Mouse (Mus musculus) erythroblast, embryonic 14.5 days (primary cell): ENCODE results near the gene Klhl42. TPM values are rescaled to one million over a fixed set of nuclear protein-coding genes. Genes with fewer than 3 reads are reported as not detected.

Experiments used
- H3K27me3 ChIP-seq: 2 replicates; pipeline ENCODE4 v1.6.1; 2012; ENCODE audit warnings: inconsistent platforms; ENCODE audit not compliant: control insufficient read depth
- H3K36me3 ChIP-seq: 2 replicates; pipeline ENCODE4 v1.6.1; 2012; ENCODE audit warnings: mild to moderate bottlenecking, inconsistent platforms; ENCODE audit not compliant: control insufficient read depth
- H3K4me1 ChIP-seq: 2 replicates; pipeline ENCODE4 v1.6.1; 2012; ENCODE audit warnings: inconsistent platforms; ENCODE audit not compliant: control insufficient read depth
- H3K4me3 ChIP-seq: replicated peaks from 2 replicates; pipeline ENCODE3; 2012; ENCODE audit warnings: moderate library complexity, mild to moderate bottlenecking, inconsistent platforms
- H3K9me3 ChIP-seq: 2 replicates; pipeline ENCODE4 v1.6.1; 2012; ENCODE audit warnings: low read length, inconsistent platforms, mixed read lengths; ENCODE audit not compliant: control insufficient read depth
- GATA1 ChIP-seq: IDR thresholded peaks from 2 replicates; pipeline ENCODE4 v1.6.1; 2012; ENCODE audit warnings: low read length, inconsistent platforms, mixed read lengths
- TAL1 ChIP-seq: IDR thresholded peaks from 3 replicates; pipeline ENCODE4 v1.6.1; 2012; ENCODE audit warnings: low read length, inconsistent platforms, mixed read lengths
- polyA plus RNA-seq: library from polyadenylated mRNA; stranded (reverse); fragments of >175 nt; gene quantifications from 2 replicates; pipeline ENCODE4 v1.2.3, GENCODE M21; 2012

Gene Klhl42
- polyA plus RNA-seq, 1 experiment: 0.02 TPM

DNA sequence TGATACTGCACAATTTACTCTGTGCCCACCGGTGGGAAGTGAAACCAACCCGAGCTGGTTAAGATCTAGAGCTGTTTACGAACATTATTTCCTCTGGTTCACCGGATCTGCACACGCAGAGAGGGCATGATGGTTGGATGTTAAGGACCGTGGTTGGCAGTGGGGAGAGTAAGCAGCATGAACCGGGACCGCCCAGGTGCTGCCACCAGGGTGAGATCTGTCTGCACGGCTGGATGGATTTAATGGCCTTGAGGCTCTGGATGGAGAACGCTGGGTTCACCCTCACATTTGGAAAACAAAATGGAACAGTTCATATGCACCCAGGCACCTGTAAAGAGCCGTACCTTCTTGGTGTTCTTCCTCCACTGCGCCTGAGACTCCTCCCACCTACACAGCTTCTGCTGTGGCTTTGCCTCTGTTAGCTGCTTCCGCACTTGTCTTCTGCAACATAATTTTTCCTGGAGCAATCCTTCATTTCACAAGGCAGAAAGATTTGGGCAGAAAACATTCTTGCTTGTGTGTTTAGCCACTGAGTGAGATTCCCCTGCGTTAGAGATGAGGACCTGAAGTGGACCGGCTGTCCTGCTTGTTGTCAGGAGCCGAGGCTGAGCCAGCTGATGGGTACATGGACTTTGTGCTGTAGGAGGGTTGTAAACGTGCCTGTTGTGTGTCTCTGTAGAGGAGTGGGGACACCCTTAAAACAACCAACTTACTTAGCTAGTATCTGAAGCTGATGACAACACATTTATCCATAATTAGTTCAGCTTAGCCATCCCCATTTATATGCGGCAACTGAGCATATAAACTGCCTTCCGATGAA, 8.5 kb downstream of the Klhl42 start:
- Histone ChIP-seq H3K4me1 (no peaks in the 10 kb centered on the region), H3K4me3 (no peak overlapping the region), H3K36me3 (peaks cover 25% of the 10 kb centered on the region), H3K27me3 (no peaks in the 10 kb centered on the region), H3K9me3 (no peaks in the 10 kb centered on the region)
- TF ChIP-seq GATA1 (no peak), TAL1 (no peak)

DNA sequence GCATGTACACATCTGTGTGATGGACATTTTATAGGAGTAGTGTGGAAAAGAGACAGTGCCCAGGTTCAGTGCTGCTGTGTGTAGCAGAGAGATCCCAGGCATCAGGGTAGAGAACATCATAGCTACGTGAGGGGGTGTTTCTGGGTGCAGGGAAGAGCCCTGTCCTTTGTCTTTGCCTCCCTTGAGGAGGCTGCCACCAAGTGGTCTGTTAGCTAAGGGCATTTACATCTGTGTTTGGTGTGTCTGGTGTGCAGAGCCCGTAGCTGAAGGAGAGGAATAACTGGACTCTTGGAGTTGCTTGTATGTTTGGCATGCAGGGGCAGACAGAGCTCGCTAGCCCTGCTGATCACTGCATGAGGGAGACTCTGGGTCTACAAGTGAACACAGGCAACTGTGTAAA, 11.1 kb downstream of the Klhl42 start:
- H3K36me3 ChIP-seq: peaks cover 21% of the 10 kb centered on the region
- no peak overlapping the region for H3K4me3 ChIP-seq
- H3K27me3 ChIP-seq: no peaks in the 10 kb centered on the region
- H3K4me1 ChIP-seq: peaks cover 12% of the 10 kb centered on the region
- no peaks in the 10 kb centered on the region for H3K9me3 ChIP-seq
- TF ChIP-seq TAL1 (no peak), GATA1 (no peak)

DNA sequence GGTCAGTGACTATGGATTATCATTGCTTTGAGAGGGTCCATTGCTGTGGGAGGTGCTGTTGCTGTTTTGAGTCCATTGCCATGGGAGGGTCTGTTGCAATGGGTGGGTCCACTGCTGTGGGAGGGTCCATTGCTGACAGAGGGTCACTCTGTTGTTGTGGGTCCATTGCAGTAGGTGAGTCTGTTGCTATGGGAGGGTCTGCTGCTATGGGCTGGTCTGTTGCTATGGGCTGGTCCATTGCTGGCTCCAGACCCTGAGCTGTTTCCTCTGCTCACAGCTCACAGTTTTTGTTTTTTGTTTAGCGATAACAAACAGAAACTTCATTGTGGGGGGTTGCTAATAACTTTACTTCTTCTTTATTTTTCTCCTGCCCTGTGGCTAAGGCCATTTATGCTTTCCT, 14.3 kb downstream of the Klhl42 start:
- H3K36me3 ChIP-seq: peaks cover 33% of the 10 kb centered on the region

DNA sequence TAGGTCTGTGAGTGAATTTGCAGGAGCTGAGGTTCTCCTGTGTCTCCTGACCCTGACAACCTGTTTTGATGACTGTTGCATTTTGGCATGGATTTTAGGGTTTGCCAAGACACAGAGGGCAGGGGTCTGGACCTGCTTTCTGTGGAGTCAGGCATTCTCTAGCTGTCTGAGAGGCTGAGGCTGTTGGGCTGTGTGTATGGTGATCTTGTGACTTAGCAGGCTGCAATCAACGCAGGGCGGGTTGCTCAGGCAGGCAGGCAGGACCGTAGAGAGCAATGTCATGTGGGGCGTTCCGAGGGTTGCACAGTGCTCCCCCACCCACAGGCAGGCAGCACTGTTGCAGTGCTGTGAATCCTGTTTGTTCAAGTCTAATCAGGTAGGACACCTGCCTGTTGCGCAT, 15.5 kb downstream of the Klhl42 start:
- peaks cover 12% of the 10 kb centered on the region for H3K4me1 ChIP-seq
- H3K4me3 ChIP-seq: no peak overlapping the region
- H3K27me3 ChIP-seq: no peaks in the 10 kb centered on the region
- TF ChIP-seq GATA1: no peak
- TF ChIP-seq TAL1: no peak
- H3K36me3 ChIP-seq: peaks cover 32% of the 10 kb centered on the region
- no peaks in the 10 kb centered on the region for H3K9me3 ChIP-seq

More for the DNA sequence above, 14.3 kb downstream of the Klhl42 start:
- Histone ChIP-seq H3K27me3 (no peaks in the 10 kb centered on the region), H3K9me3 (no peaks in the 10 kb centered on the region), H3K4me1 (peaks cover 12% of the 10 kb centered on the region), H3K4me3 (no peak overlapping the region)
- TF ChIP-seq GATA1 (no peak), TAL1 (no peak)

DNA sequence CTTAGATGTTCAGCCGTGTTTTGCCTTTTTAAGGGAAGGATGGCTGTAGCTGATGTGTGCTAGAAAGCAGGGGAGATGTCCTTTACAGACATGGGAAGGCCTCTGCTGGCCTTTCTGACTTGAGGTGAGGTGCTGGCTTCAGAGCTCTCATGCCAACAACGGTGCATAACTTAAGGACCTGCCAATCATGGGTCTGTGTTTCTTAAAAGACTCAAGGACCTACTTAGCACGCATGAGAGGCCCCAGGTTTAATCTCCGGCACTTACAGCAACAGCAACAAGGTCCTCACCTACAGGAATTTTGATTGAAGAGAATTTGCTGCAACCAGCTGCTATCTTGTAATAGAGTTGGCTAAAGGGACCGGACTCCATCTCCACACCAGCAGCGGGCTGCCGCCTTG, 18.1 kb downstream of the Klhl42 start:
- Histone ChIP-seq H3K36me3 (peaks cover 20% of the 10 kb centered on the region), H3K4me1 (peaks cover 12% of the 10 kb centered on the region)
- no peak for TF ChIP-seq TAL1
- no peak for TF ChIP-seq GATA1

DNA sequence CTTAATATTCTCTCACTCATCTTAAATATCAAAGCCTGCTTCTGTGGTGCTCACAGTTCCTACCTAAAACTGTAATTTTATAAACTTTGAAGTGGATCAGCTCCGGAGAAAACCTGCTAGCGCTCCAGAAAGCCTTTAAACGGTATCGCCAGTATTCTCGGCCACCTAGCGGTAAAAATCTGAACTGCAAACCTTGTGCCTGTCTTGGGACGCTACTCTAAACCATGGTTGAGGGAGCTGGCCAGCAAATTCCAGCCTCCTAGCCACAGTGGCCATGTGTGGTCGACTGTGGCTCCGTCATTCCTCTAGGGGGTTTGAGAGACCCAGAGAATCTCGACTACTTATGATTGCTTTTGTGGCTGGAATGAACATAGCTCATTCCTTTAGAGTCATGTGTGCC, 25.4 kb downstream of the Klhl42 start:
- TF ChIP-seq GATA1: no peak
- no peaks in the 10 kb centered on the region for H3K9me3 ChIP-seq
- H3K36me3 ChIP-seq: peaks cover under 1% of the 10 kb centered on the region; the same call in 1 of the 2 replicates
- H3K4me3 ChIP-seq: no peak overlapping the region
- H3K4me1 ChIP-seq: no peaks in the 10 kb centered on the region
- H3K27me3 ChIP-seq: no peaks in the 10 kb centered on the region

More for the DNA sequence above, 18.1 kb downstream of the Klhl42 start:
- Histone ChIP-seq H3K27me3 (no peaks in the 10 kb centered on the region), H3K9me3 (no peaks in the 10 kb centered on the region), H3K4me3 (no peak overlapping the region)

DNA sequence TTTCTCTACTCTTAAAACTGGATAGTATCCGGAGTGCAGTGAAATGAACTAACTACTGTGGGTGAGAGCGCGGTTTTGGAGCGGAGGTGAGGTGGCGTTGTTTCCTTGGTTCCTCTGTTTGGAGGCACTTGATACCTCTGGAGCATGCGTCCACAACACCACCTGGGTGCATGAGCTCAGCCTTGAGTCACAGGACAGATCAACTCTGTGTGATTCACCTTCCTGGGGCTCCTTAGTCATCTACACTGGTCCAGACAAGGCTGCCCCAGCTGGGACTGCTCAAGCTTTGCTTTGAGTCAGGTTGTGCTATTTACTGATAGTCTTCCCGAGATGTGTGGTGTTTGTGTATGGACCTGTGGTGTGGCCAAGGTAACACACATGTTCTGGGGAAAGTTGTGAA, 26.6 kb downstream of the Klhl42 start:
- TF ChIP-seq GATA1: no peak
- TF ChIP-seq TAL1: no peak

DNA sequence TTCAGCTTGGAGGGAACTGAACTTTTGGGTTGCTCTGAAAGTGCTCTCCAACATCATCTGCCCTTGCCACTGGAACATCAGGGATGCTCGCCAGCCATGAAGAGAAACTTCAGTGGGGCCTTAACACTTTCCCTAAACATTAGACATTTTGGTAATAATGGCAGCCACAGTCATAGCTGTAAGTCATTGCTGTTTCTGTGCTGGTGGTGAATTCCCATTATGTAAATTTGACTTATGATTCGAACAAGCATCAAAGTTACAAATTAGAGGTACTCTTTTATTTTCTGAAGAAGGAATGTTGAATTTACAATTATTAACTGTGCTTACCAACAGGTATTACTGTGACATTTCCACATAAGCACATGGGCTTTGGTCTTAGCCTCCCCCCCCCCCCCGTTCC, 27.0 kb downstream of the Klhl42 start:
- no peaks in the 10 kb centered on the region for H3K4me1 ChIP-seq
- H3K27me3 ChIP-seq: no peaks in the 10 kb centered on the region
- TF ChIP-seq TAL1 (no peak), GATA1 (no peak)
- H3K9me3 ChIP-seq: no peaks in the 10 kb centered on the region
- H3K4me3 ChIP-seq: no peak overlapping the region
- H3K36me3 ChIP-seq: no peaks in the 10 kb centered on the region

More for the DNA sequence above, 26.6 kb downstream of the Klhl42 start:
- no peaks in the 10 kb centered on the region for H3K27me3 ChIP-seq
- H3K36me3 ChIP-seq: no peaks in the 10 kb centered on the region
- no peak overlapping the region for H3K4me3 ChIP-seq
- no peaks in the 10 kb centered on the region for H3K4me1 ChIP-seq
- no peaks in the 10 kb centered on the region for H3K9me3 ChIP-seq

DNA sequence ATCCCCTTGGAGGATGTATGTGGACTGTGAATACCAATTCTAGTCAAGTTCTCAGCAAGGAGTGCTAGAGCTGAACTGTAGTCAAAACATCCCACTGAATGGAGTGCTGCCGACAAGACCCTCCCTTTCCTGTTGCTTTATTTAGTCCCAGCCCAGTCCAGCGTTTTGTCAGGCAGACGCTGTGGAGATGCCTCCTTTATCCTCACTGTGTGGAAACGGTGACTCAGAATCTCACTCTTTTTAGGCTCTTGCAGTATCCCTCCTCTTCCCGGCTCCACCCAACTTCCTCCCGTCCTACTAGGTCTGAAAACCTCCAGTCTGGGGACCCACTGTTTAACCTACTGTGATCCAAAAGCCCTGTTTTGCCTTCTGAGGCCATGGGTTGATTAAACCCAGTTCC, 30.1 kb downstream of the Klhl42 start:
- Histone ChIP-seq H3K27me3 (no peaks in the 10 kb centered on the region), H3K36me3 (no peaks in the 10 kb centered on the region), H3K4me1 (no peaks in the 10 kb centered on the region), H3K9me3 (no peaks in the 10 kb centered on the region), H3K4me3 (no peak overlapping the region)
- TF ChIP-seq TAL1 (no peak), GATA1 (no peak)

DNA sequence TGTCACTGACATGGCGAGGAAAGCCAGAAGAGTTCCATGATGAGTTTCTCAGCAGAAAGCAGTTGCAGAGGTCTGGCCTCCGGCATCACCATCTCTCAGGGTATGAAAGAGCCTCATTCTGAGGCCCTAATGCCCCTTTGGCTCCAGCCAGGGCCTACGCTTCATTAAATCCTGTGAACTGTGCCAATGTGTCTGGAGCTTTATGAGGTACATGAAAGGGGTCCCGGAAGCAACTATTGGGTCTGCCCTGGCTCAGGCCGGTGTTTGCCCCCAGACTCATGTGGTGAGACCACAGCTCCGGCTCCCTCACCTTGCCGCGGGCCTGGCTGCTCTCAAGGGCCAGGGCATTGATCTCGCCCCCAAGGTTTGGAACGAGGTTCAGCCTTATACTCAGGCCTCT, 36.1 kb downstream of the Klhl42 start:
- no peak for TF ChIP-seq GATA1
- H3K27me3 ChIP-seq: no peaks in the 10 kb centered on the region
- peaks cover 5% of the 10 kb centered on the region; the same call in 1 of the 2 replicates for H3K9me3 ChIP-seq
- H3K4me3 ChIP-seq: no peak overlapping the region
- no peaks in the 10 kb centered on the region for H3K4me1 ChIP-seq
- H3K36me3 ChIP-seq: no peaks in the 10 kb centered on the region
